Mouse (Mus musculus) embryonic facial prominence, embryonic 14.5 days (tissue): ENCODE measurements around the gene 4930523C07Rik. TPM values are rescaled to one million over a fixed set of nuclear protein-coding genes. Genes with fewer than 3 reads are reported as not detected.

ENCODE experiments used
- ATAC-seq: fragments of 200-750 bp; cut with Nextera tagmentation; 2 replicates; pipeline ENCODE4 v1.8.0; 2017; ENCODE audit warnings: low read depth, moderate number of reproducible peaks, moderate TSS enrichment
- DNase-seq: peaks from one replicate; pipeline ENCODE4 v3.0.0-alpha.2; 2015; ENCODE audit warnings: low spot score
- H3K27ac ChIP-seq: fragments of 300-500 bp; sonication (generic); replicated peaks from 2 replicates; pipeline ENCODE4 v1.5.1; 2014; ENCODE audit warnings: low read depth, mild to moderate bottlenecking, low read length, moderate library complexity
- H3K27me3 ChIP-seq: fragments of 300-500 bp; sonication (generic); replicated peaks from 2 replicates; pipeline ENCODE4 v1.6.1; 2014; ENCODE audit warnings: low read length; ENCODE audit not compliant: control insufficient read depth, insufficient read depth
- H3K36me3 ChIP-seq: fragments of 300-500 bp; sonication (generic); 2 replicates; pipeline ENCODE4 v1.6.1; 2014; ENCODE audit warnings: low read length, mixed read lengths; ENCODE audit not compliant: control insufficient read depth, insufficient read depth
- H3K4me1 ChIP-seq: fragments of 300-500 bp; sonication (generic); 2 replicates; pipeline ENCODE4 v1.6.1; 2014; ENCODE audit warnings: antibody characterized with exemption, low read length; ENCODE audit not compliant: control insufficient read depth, insufficient read depth
- H3K4me2 ChIP-seq: fragments of 300-500 bp; sonication (generic); 2 replicates; pipeline ENCODE4 v1.6.1; 2014; ENCODE audit warnings: low read depth, mild to moderate bottlenecking, low read length, moderate library complexity, mixed read lengths
- H3K4me3 ChIP-seq: fragments of 300-500 bp; sonication (generic); 2 replicates; pipeline ENCODE4 v1.5.1; 2014; ENCODE audit warnings: low read depth, mild to moderate bottlenecking, low read length
- H3K9ac ChIP-seq: fragments of 300-500 bp; sonication (generic); 2 replicates; pipeline ENCODE4 v1.6.1; 2014; ENCODE audit warnings: low read depth, mild to moderate bottlenecking, low read length, moderate library complexity, mixed read lengths
- H3K9me3 ChIP-seq: fragments of 300-500 bp; sonication (generic); 2 replicates; pipeline ENCODE4 v1.6.1; 2016; ENCODE audit warnings: low read length; ENCODE audit not compliant: control insufficient read depth
- WGBS: fragments of 180-500 bp; shearing (Covaris S2); extraction: QIAGEN DNeasy Blood & Tissue Kit; methylation state at CpG from one replicate; pipeline ENCODE4 v1.1.7; 2014; 5-methylcytosine and 5-hydroxymethylcytosine counted together
- polyA plus RNA-seq: library from polyadenylated mRNA; unstranded; fragments of >200 nt; fragmentation: Nextera tagmentation; extraction: Ambion mirVana; gene quantifications from 2 replicates; pipeline ENCODE4 v1.2.1, GENCODE M21; 2014

4930523C07Rik gene
- polyA plus RNA-seq, result 14.2 and 15.1 TPM in 2 replicates

- Histone ChIP-seq H3K4me1 (0 out of 2 replicates have a peak, but pooled peaks cover 3% of the 10 kb centered on the region), H3K9me3 (no peaks in the 10 kb centered on the region), H3K27me3 (no peaks in the 10 kb centered on the region), H3K4me2 (peak within 1 kb of the TSS; percentile 63), H3K9ac (peak within 1 kb of the TSS; percentile 60), H3K36me3 (no peaks in the 10 kb centered on the region), H3K4me3 (peak within 1 kb of the TSS; percentile 52), H3K27ac (no peak within 1 kb of the TSS; the same call in 1 of the 2 replicates)
- WGBS, result 2% methylated on average over 29 of the region's 33 CpGs
- DNase-seq (peak; percentile 48), ATAC-seq (peak; percentile 80)
Observed at GRCm38 (mm10) chr1:160044237-160045021, at the start of gene 4930523C07Rik. TSS of gene 4930523C07Rik (plus strand) at chr1:160044382.

DNA sequence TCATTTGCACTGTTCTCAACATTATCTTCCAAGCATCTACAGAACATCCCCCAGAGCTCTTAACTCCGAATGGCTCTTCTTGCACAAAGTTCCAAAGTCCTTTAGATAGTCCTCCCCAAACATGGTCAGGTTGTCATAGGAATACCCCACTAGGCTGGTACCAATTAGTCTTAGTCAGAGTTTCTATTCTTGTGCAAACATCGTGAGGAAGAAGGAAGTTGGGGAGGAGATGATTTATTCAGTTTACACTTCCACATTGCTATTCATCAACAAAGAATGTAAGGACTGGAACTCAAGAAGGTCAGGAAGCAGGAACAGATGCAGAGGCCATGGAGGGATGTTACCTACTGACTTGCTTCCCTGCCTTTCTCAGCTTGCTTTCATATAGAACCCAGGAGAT, 46.9 kb upstream of the 4930523C07Rik start:
- WGBS, result 53% methylated on average over 2 of the region's 2 CpGs
- Histone ChIP-seq H3K27ac (no peak overlapping the region), H3K4me1 (no peaks in the 10 kb centered on the region), H3K9me3 (no peaks in the 10 kb centered on the region), H3K36me3 (no peaks in the 10 kb centered on the region), H3K4me2 (no peak overlapping the region), H3K9ac (no peak overlapping the region), H3K4me3 (no peak overlapping the region), H3K27me3 (no peaks in the 10 kb centered on the region)
- no peak for DNase-seq
- no peak for ATAC-seq

DNA sequence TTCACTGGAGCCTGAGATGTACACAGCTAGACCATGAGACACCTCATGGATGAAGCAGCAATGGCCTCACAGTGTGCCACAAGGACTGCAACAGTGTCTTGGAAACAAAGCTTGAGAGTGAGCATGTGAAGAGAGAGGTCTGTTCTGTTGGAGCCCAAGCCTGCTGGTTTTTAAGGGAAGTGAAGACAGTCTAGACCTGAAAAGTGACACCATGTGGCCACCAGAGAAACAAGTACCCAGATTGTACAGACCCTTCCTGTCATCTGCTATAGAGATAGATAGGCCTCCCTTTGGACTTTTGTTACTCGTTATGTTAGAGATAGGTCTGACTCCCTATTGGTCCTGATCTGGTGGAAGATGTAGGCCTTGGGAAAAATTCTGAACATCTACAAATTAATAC, 45.8 kb upstream of the 4930523C07Rik start:
- Histone ChIP-seq H3K36me3 (no peaks in the 10 kb centered on the region), H3K9ac (no peak overlapping the region), H3K4me1 (no peaks in the 10 kb centered on the region), H3K4me2 (no peak overlapping the region), H3K27me3 (no peaks in the 10 kb centered on the region), H3K4me3 (no peak overlapping the region), H3K9me3 (no peaks in the 10 kb centered on the region), H3K27ac (no peak overlapping the region)
- WGBS, result 88% methylated on average over 1 of the region's 1 CpGs
- ATAC-seq (no peak), DNase-seq (no peak)

- H3K4me3 ChIP-seq, result no peak overlapping the region
- 82% methylated on average over 3 of the region's 3 CpGs for WGBS
- no peaks in the 10 kb centered on the region for H3K27me3 ChIP-seq
- H3K36me3 ChIP-seq, result no peaks in the 10 kb centered on the region
- no peaks in the 10 kb centered on the region for H3K9me3 ChIP-seq
- H3K27ac ChIP-seq, result no peak overlapping the region
- no peaks in the 10 kb centered on the region for H3K4me1 ChIP-seq
- no peak overlapping the region for H3K4me2 ChIP-seq
- ATAC-seq, result no peak
- no peak for DNase-seq
- H3K9ac ChIP-seq, result no peak overlapping the region
Observed at GRCm38 (mm10) chr1:159999232-159999631, 45.0 kb upstream of the 4930523C07Rik start.

DNA sequence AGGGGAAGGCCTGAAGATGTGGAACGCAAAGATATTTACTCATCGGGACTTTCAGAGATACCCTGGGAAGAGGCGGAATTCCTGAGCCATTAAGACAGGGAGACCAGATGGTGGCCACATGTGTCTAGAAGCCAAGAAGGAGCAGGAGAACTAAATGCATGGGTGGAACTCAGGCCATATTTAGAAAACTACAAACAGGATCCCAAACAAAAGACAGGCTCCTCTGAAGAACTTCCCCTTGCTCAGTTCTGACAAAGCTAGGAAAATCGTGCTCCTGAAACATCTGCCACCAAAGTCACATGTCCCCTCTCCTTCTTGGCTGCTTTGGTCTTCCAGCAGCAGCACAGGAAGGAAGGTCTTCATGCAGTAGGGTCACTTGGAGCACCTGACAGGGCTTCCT, 38.9 kb upstream of the 4930523C07Rik start:
- WGBS, result 51% methylated on average over 4 of the region's 4 CpGs
- Histone ChIP-seq H3K4me1 (no peaks in the 10 kb centered on the region), H3K27me3 (no peaks in the 10 kb centered on the region), H3K4me2 (no peak overlapping the region), H3K9ac (no peak overlapping the region), H3K4me3 (no peak overlapping the region), H3K36me3 (no peaks in the 10 kb centered on the region), H3K27ac (no peak overlapping the region), H3K9me3 (no peaks in the 10 kb centered on the region)
- ATAC-seq (no peak), DNase-seq (peak; percentile 5)

DNA sequence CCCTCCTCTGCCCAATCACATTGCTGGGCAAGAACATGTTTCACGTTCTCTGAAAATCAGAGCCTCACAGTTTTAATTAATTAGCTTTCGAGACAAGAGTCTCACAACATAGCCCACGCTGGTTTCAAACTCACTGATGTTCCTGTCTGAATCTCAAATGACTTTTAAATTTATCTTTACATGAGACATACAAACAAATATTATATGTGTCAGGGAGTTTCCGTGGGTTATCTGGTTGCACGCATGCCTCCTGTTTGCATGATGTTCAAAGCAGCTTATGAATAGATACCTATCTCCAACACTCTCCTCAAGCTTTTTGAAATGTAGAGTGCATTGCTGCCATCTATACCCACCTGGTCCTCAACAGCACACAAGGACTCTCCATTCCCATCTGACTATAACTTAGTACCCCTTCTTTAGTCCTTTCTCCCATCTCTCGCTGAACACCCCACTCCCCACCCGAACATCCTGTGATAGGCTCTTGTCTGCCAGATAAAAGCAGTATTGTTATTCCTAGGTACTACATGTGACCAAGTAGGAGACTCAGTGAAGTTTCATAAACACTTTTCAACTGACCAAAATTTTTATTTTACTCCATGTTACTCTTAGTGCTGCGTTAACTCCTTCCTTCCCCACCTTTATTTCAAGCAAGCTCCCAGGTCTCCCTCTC, 37.1 kb upstream of the 4930523C07Rik start:
- Histone ChIP-seq H3K9ac (no peak overlapping the region), H3K4me2 (no peak overlapping the region), H3K9me3 (no peaks in the 10 kb centered on the region), H3K36me3 (no peaks in the 10 kb centered on the region), H3K27me3 (no peaks in the 10 kb centered on the region), H3K27ac (no peak overlapping the region), H3K4me1 (no peaks in the 10 kb centered on the region), H3K4me3 (no peak overlapping the region)
- no peak for ATAC-seq
- DNase-seq, result no peak
- 84% methylated on average over 8 of the region's 8 CpGs for WGBS

- Histone ChIP-seq H3K4me1 (no peaks in the 10 kb centered on the region), H3K9me3 (no peaks in the 10 kb centered on the region), H3K9ac (no peak overlapping the region), H3K4me2 (no peak overlapping the region), H3K27me3 (no peaks in the 10 kb centered on the region), H3K4me3 (no peak overlapping the region), H3K36me3 (no peaks in the 10 kb centered on the region), H3K27ac (no peak overlapping the region)
- ATAC-seq (no peak), DNase-seq (no peak)
- 80% methylated on average over 3 of the region's 3 CpGs for WGBS
Observed at GRCm38 (mm10) chr1:160013042-160013441, 31.1 kb upstream of the 4930523C07Rik start.

- Histone ChIP-seq H3K27ac (no peak overlapping the region), H3K9me3 (no peaks in the 10 kb centered on the region), H3K36me3 (no peaks in the 10 kb centered on the region), H3K4me2 (no peak overlapping the region), H3K4me1 (no peaks in the 10 kb centered on the region), H3K4me3 (no peak overlapping the region), H3K9ac (no peak overlapping the region), H3K27me3 (no peaks in the 10 kb centered on the region)
- no peak for ATAC-seq
- 87% methylated on average over 10 of the region's 10 CpGs for WGBS
- DNase-seq, result no peak
Observed at GRCm38 (mm10) chr1:160024339-160024980, 19.7 kb upstream of the 4930523C07Rik start.
